Mouse (Mus musculus): ENCODE data around the gene Il17ra.

DNA sequence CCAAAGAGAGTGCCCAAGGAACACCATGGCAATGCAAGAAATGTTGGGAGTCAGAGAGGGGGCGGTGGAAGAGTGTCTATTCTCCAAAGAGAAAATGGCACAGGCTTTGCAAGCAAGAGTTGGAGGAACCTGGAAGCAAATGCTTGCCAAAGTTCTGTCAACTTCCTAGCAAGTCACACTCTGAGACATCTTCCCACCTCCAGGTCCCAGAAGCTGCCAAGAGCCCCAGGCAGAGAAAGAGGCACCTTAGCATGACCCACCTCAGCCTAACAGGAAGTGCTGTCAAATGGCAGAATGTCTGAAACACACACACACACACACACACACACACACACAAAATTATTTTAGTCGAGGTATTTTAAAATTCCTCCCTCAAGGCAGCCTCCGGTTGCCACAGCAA is 41.0 kb downstream of the Il17ra start:
- no peak for TF ChIP-seq CTCF (IDR thresholded peaks at IDR 0.05)
- TF ChIP-seq EP300 (IDR thresholded peaks at IDR 0.05), result no peak
